8 mouse cellular contexts compared by ENCODE assay signal in genomic region chr17:12039188-12039587, GRCm38 (mm10).
DNase-seq lines count a peak whose midpoint lies in the region; ATAC-seq and TF ChIP-seq lines count a peak whose summit lies in the region.

No protein-coding gene starts in this region.

- intact Hi-C loops in gastrocnemius, postnatal 36 days (cut with DNase I) = loop anchor here (1.0 to 5.0 kb wide), 2 partner anchors 171 to 333 kb away; no protein-coding TSS in a partner anchor

- WGBS in midbrain, embryonic 11.5 days = 4% methylated on average over 9 of the region's 9 CpGs
- 2% methylated on average over 9 of the region's 9 CpGs for WGBS in midbrain, embryonic 16.5 days
- WGBS in kidney, adult 2 months = under 1% methylated on average over 9 of the region's 9 CpGs
- 3% methylated on average over 9 of the region's 9 CpGs for WGBS in limb, embryonic 11.5 days

- no peak overlapping the region for H3K4me2 ChIP-seq in midbrain, embryonic 11.5 days
- H3K4me2 ChIP-seq in midbrain, embryonic 16.5 days (ENCODE audit: low read length) = no peak overlapping the region
- no peak overlapping the region for H3K4me2 ChIP-seq in limb, embryonic 11.5 days (ENCODE audit: low read depth, severe bottlenecking)

- H3K9me3 ChIP-seq in midbrain, embryonic 11.5 days (ENCODE audit: control insufficient read depth, low read length) = no peaks in the 10 kb centered on the region
- no peaks in the 10 kb centered on the region for H3K9me3 ChIP-seq in midbrain, embryonic 16.5 days (replicated peaks; ENCODE audit: control insufficient read depth, low read length, poor library complexity, severe bottlenecking)
- no peaks in the 10 kb centered on the region for H3K9me3 ChIP-seq in limb, embryonic 11.5 days (ENCODE audit: control insufficient read depth, low read length)

- H3K4me3 ChIP-seq in midbrain, embryonic 11.5 days (ENCODE audit: low read depth, low read length) = no peak overlapping the region
- H3K4me3 ChIP-seq in midbrain, embryonic 16.5 days (ENCODE audit: low read depth, low read length) = no peak overlapping the region
- no peak overlapping the region for H3K4me3 ChIP-seq in kidney, adult 2 months (ENCODE audit: insufficient read depth, low read depth, low read length)
- no peak overlapping the region for H3K4me3 ChIP-seq in limb, embryonic 11.5 days (ENCODE audit: low read depth, low read length)

- no peak overlapping the region for H3K27ac ChIP-seq in midbrain, embryonic 11.5 days (ENCODE audit: low read depth, low read length)
- H3K27ac ChIP-seq in midbrain, embryonic 16.5 days (ENCODE audit: low read length) = no peak overlapping the region
- no peak overlapping the region for H3K27ac ChIP-seq in kidney, adult 2 months (ENCODE audit: insufficient read depth, low read depth, low read length)
- no peak overlapping the region for H3K27ac ChIP-seq in limb, embryonic 11.5 days (replicated peaks; ENCODE audit: low read depth, low read length)

- TF ChIP-seq POLR2A in kidney, adult 2 months (IDR thresholded peaks at IDR 0.05; ENCODE audit: low read depth, low read length) = no peak

- no peaks in the 10 kb centered on the region for H3K36me3 ChIP-seq in midbrain, embryonic 11.5 days (ENCODE audit: control insufficient read depth, insufficient read depth, low read length)
- no peaks in the 10 kb centered on the region for H3K36me3 ChIP-seq in midbrain, embryonic 16.5 days (ENCODE audit: control insufficient read depth, insufficient read depth, low read length)
- H3K36me3 ChIP-seq in kidney, adult 2 months (ENCODE audit: control insufficient read depth, insufficient read depth, low read length) = no peaks in the 10 kb centered on the region
- no peaks in the 10 kb centered on the region for H3K36me3 ChIP-seq in limb, embryonic 11.5 days (ENCODE audit: control insufficient read depth, insufficient read depth, low read length)

- DNase-seq in midbrain, embryonic 11.5 days (ENCODE audit: low spot score, missing footprints) = peak; percentile 97
- DNase-seq in embryo, embryonic 10.5 days (ENCODE audit: low spot score) = peak; percentile 88
- DNase-seq in gastrocnemius, postnatal 36 days = peak; percentile 76 to 77
- peak; percentile 80 for DNase-seq in kidney, adult 2 months
- DNase-seq in limb, embryonic 11.5 days (ENCODE audit: low spot score) = peak; percentile 91
- peak; percentile 52 to 73 for DNase-seq in spleen, postnatal 36 days (ENCODE audit: low spot score in 2 of 2)

- no peak overlapping the region for H3K9ac ChIP-seq in midbrain, embryonic 11.5 days (ENCODE audit: low read length)
- no peak overlapping the region for H3K9ac ChIP-seq in midbrain, embryonic 16.5 days (ENCODE audit: low read depth, low read length)
- H3K9ac ChIP-seq in limb, embryonic 11.5 days (ENCODE audit: low read length) = no peak overlapping the region

- TF ChIP-seq CTCF in kidney, adult 2 months (conservative IDR thresholded peaks at IDR 0.05; ENCODE audit: insufficient read depth, insufficient read length, low read depth, low read length) = peak; percentile 95

- ATAC-seq in midbrain, embryonic 11.5 days (ENCODE audit: low FRiP score) = peak; percentile 50; the same call in 1 of the 2 replicates
- ATAC-seq in midbrain, embryonic 16.5 days = no peak
- peak; percentile 44; the same call in 1 of the 2 replicates for ATAC-seq in limb, embryonic 11.5 days (ENCODE audit: insufficient number of reproducible peaks, low FRiP score, low TSS enrichment, low read depth)
- peak; percentile 77 for ATAC-seq in monocyte, adult 5-6 weeks (replicated peaks; ENCODE audit: insufficient number of reproducible peaks, low FRiP score, low TSS enrichment, poor library complexity, severe bottlenecking)

- H3K4me1 ChIP-seq in midbrain, embryonic 11.5 days (ENCODE audit: control insufficient read depth, insufficient read depth, low read length) = no peaks in the 10 kb centered on the region
- H3K4me1 ChIP-seq in midbrain, embryonic 16.5 days (ENCODE audit: control insufficient read depth, insufficient read depth, low read length) = peaks cover 6% of the 10 kb centered on the region; the same call in 1 of the 2 replicates
- no peaks in the 10 kb centered on the region for H3K4me1 ChIP-seq in kidney, adult 2 months (ENCODE audit: control insufficient read depth, insufficient read depth, low read length)
- no peaks in the 10 kb centered on the region for H3K4me1 ChIP-seq in limb, embryonic 11.5 days (ENCODE audit: control insufficient read depth, insufficient read depth, low read length)

- no peaks in the 10 kb centered on the region; the same call in 1 of the 2 replicates for H3K27me3 ChIP-seq in midbrain, embryonic 11.5 days (ENCODE audit: control insufficient read depth, insufficient read depth, low read length)
- H3K27me3 ChIP-seq in midbrain, embryonic 16.5 days (ENCODE audit: control insufficient read depth, insufficient read depth, low read depth, low read length) = no peaks in the 10 kb centered on the region
- no peaks in the 10 kb centered on the region for H3K27me3 ChIP-seq in kidney, adult 2 months (replicated peaks; ENCODE audit: control insufficient read depth, insufficient read depth, low read length)
- no peaks in the 10 kb centered on the region for H3K27me3 ChIP-seq in limb, embryonic 11.5 days (ENCODE audit: control insufficient read depth, insufficient read depth, low read length)
